Mouse (Mus musculus): ENCODE measurements around the gene Eif2ak1. TPM values are rescaled to one million over a fixed set of nuclear protein-coding genes. Genes with fewer than 3 reads are reported as not detected.
"Not testable (repeated sequence)": the region's sequence is repeated elsewhere in the genome, so short reads cannot be mapped to it uniquely, and the experiment has no call there.

The Eif2ak1 gene
- polyA plus RNA-seq (2012; ENCODE audit: insufficient read depth, insufficient read length, missing spikeins) = 46.6 and 47.6 TPM in 2 replicates

DNA sequence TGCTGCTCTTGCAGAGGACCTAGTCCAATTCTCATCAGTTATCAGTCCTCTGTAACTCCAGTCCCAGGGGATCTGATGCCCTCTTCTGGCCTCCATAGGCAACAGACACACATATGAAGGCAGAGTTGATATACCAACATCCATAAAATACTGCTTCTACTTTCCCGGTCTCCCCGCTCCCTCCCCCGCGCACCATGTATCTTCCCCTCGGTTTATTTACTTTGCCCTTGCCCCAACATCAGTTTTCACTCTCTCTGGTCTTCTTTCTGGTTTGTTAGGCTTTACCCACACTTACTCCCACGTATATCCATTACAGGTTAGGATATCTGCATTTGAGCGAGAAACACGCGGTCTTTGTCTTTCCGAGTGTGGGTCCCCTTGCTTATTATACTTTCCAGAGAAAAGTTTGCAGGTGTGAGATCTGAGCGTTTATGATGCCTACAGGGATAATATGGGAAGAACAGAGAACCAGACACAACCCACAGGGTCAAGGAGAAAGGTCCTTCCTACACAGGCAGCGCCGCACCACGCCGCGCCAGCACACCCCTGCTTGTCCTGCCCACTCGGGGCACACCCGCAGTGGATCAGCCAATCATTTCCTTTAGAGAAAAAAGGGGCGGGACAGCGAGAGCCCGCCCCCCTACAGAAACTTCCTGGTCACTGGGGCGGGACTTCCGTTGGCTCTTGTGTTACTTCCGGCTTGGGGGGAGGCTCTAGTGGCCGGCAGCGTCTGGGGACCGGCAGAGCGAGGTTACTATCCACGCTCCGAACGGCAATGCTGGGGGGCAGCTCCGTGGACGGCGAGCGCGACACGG, at the start of gene Eif2ak1:
Gene Eif2ak1 (plus strand): TSS at position 673 of the 815 bp plus-strand sequence.
- H3K4me3 ChIP-seq (ENCODE audit: insufficient read depth, low read length) = peak within 1 kb of the TSS; percentile 89
- TF ChIP-seq POLR2A (IDR thresholded peaks at IDR 0.05; ENCODE audit: borderline replicate concordance, low read depth, low read length) = no peak; the same call in 1 of the 2 replicates
- no peak for TF ChIP-seq CTCF (IDR thresholded peaks at IDR 0.05; ENCODE audit: low read depth, low read length)
- H3K4me1 ChIP-seq (ENCODE audit: control insufficient read depth, insufficient read depth, low read length) = peaks cover 18% of the 10 kb centered on the region
- peak within 1 kb of the TSS; percentile 39 for H3K27ac ChIP-seq (ENCODE audit: insufficient read depth, low read depth, low read length)

- H3K4me1 ChIP-seq (ENCODE audit: control insufficient read depth, insufficient read depth, low read length) = no peaks in the 10 kb centered on the region
- H3K4me3 ChIP-seq (ENCODE audit: insufficient read depth, low read length) = no peak overlapping the region
- TF ChIP-seq CTCF (IDR thresholded peaks at IDR 0.05; ENCODE audit: low read depth, low read length) (no peak), POLR2A (IDR thresholded peaks at IDR 0.05; ENCODE audit: borderline replicate concordance, low read depth, low read length) (no peak)
- no peak overlapping the region for H3K27ac ChIP-seq (ENCODE audit: insufficient read depth, low read depth, low read length)
These were observed 35.6 kb upstream of the Eif2ak1 start for GRCm38 (mm10) chr5:143781951-143782350.

DNA sequence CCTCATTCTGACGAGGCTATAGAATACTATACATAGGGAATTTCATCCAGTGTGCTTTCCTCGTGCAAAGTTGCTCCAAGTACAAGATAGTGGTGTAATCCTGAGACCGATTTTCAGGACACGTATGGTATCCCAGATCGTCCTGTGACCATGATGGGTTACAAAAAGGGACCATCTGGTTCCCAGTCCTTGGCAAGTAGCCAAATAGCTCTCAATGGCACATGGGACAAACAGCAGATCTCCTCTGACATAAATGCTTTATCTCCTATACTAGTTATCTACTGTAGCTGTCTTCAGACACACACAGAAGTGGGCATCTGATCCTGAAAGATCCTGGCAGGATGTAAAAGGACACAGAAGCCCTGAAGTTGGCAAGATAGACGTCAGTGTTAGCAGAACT, 32.2 kb upstream of the Eif2ak1 start:
- Histone ChIP-seq H3K27ac (ENCODE audit: insufficient read depth, low read depth, low read length) (no peak overlapping the region), H3K4me1 (ENCODE audit: control insufficient read depth, insufficient read depth, low read length) (no peaks in the 10 kb centered on the region), H3K4me3 (ENCODE audit: insufficient read depth, low read length) (no peak overlapping the region)
- TF ChIP-seq CTCF (IDR thresholded peaks at IDR 0.05; ENCODE audit: low read depth, low read length) = no peak
- no peak for TF ChIP-seq POLR2A (IDR thresholded peaks at IDR 0.05; ENCODE audit: borderline replicate concordance, low read depth, low read length)

DNA sequence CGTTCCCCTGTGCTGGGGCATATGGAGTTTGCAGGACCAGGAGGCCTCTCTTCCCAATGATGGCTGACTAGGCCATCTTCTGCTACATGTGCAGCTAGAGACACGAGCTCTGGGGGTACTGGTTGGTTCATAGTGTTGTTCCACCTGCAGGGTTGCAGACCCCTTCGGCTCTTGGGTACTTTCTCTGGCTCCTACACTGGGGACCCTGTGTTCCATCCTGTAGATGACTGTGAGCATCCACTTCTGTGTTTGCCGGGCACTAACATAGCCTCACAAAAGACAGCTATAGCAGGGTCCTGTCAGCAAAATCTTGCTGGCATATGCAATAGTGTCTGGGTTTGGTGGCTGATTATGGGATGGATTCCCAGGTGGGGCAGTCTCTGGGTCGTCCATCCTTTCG, 16.4 kb upstream of the Eif2ak1 start:
- not testable (repeated sequence) for H3K27ac ChIP-seq (ENCODE audit: insufficient read depth, low read depth, low read length); H3K4me1 ChIP-seq (ENCODE audit: control insufficient read depth, insufficient read depth, low read length); H3K4me3 ChIP-seq (ENCODE audit: insufficient read depth, low read length)

DNA sequence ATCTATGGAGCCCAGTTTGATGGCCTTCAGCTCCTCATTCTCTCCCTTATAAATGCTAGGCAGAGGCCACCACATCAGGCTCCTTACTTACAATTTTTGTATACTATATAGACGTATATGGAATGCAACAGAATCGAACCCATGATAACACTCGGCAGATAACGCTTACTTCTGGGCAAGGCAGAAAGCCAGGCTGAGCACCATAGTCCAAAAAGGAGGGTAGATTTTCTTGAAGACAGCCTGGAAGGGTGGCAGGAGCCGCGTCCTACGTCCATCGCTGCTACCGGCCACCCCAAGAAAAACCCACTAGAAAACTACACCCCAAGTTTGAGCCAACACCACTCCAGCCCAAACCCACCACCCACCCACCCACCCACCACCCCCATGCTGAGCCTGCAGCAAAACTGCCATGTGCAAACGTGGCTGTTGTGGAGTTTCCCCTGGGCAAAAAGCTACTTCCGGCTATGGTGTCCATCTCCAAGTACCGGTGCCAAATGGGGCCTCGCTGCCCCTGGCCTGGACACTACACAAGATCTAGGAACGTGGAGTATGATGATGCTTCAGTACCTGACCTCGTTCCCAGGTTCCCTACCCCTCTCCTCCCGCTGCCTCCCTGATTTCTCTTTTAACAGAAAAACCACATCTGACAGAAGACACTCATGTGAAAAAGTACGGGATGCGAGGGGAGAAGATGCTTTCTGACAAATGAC, 13.4 kb upstream of the Eif2ak1 start:
- no peaks in the 10 kb centered on the region for H3K4me1 ChIP-seq (ENCODE audit: control insufficient read depth, insufficient read depth, low read length)
- TF ChIP-seq POLR2A (IDR thresholded peaks at IDR 0.05; ENCODE audit: borderline replicate concordance, low read depth, low read length) = no peak
- no peak for TF ChIP-seq CTCF (IDR thresholded peaks at IDR 0.05; ENCODE audit: low read depth, low read length)
- no peak overlapping the region for H3K27ac ChIP-seq (ENCODE audit: insufficient read depth, low read depth, low read length)
- no peak overlapping the region for H3K4me3 ChIP-seq (ENCODE audit: insufficient read depth, low read length)

- no peak overlapping the region for H3K4me3 ChIP-seq (ENCODE audit: insufficient read depth, low read length)
- no peak overlapping the region for H3K27ac ChIP-seq (ENCODE audit: insufficient read depth, low read depth, low read length)
- TF ChIP-seq CTCF (IDR thresholded peaks at IDR 0.05; ENCODE audit: low read depth, low read length) (no peak), POLR2A (IDR thresholded peaks at IDR 0.05; ENCODE audit: borderline replicate concordance, low read depth, low read length) (no peak)
- H3K4me1 ChIP-seq (ENCODE audit: control insufficient read depth, insufficient read depth, low read length) = no peaks in the 10 kb centered on the region
These were observed 10.3 kb upstream of the Eif2ak1 start for GRCm38 (mm10) chr5:143807268-143807667.

GRCm38 (mm10) chr5:143809421-143810090, 8.0 kb upstream of the Eif2ak1 start:
- Histone ChIP-seq H3K4me3 (ENCODE audit: insufficient read depth, low read length) (no peak overlapping the region), H3K4me1 (ENCODE audit: control insufficient read depth, insufficient read depth, low read length) (no peaks in the 10 kb centered on the region), H3K27ac (ENCODE audit: insufficient read depth, low read depth, low read length) (no peak overlapping the region)
- TF ChIP-seq CTCF (IDR thresholded peaks at IDR 0.05; ENCODE audit: low read depth, low read length) (no peak), POLR2A (IDR thresholded peaks at IDR 0.05; ENCODE audit: borderline replicate concordance, low read depth, low read length) (no peak)

- H3K4me3 ChIP-seq (ENCODE audit: insufficient read depth, low read length) = no peak overlapping the region
- H3K4me1 ChIP-seq (ENCODE audit: control insufficient read depth, insufficient read depth, low read length) = no peaks in the 10 kb centered on the region
- TF ChIP-seq CTCF (IDR thresholded peaks at IDR 0.05; ENCODE audit: low read depth, low read length) = no peak
- TF ChIP-seq POLR2A (IDR thresholded peaks at IDR 0.05; ENCODE audit: borderline replicate concordance, low read depth, low read length) = no peak
- no peak overlapping the region for H3K27ac ChIP-seq (ENCODE audit: insufficient read depth, low read depth, low read length)
These were observed 5.9 kb upstream of the Eif2ak1 start for GRCm38 (mm10) chr5:143811653-143812052.

DNA sequence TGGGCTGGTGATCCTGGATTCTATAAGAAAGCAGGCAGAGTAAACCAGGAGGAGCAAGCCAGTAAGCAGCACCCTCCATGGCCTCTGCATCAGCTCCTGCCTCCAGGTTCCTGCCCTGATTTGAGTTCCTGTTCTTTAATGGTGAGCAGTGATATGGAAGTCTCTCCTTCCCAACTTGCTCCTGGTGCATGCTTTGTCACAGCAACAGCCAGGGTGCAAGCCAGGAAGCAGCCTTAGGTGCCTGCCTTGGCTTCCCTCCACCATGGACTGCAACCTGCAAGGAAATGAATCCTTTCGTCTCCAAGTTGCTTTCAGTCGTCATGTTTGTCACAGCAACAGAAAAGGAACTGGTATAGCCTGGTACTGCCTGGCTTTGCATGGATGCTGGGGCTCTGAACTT, 3.0 kb upstream of the Eif2ak1 start:
- TF ChIP-seq CTCF (IDR thresholded peaks at IDR 0.05; ENCODE audit: low read depth, low read length) (no peak), POLR2A (IDR thresholded peaks at IDR 0.05; ENCODE audit: borderline replicate concordance, low read depth, low read length) (no peak)
- Histone ChIP-seq H3K4me3 (ENCODE audit: insufficient read depth, low read length) (no peak overlapping the region), H3K27ac (ENCODE audit: insufficient read depth, low read depth, low read length) (no peak overlapping the region), H3K4me1 (ENCODE audit: control insufficient read depth, insufficient read depth, low read length) (peaks cover 6% of the 10 kb centered on the region)

GRCm38 (mm10) chr5:143817931-143818311, 333 bp downstream of the Eif2ak1 start:
- no peak for TF ChIP-seq CTCF (IDR thresholded peaks at IDR 0.05; ENCODE audit: low read depth, low read length)
- TF ChIP-seq POLR2A (IDR thresholded peaks at IDR 0.05; ENCODE audit: borderline replicate concordance, low read depth, low read length) = no peak
- Histone ChIP-seq H3K27ac (ENCODE audit: insufficient read depth, low read depth, low read length) (peak overlapping the region; percentile 39), H3K4me1 (ENCODE audit: control insufficient read depth, insufficient read depth, low read length) (peaks cover 18% of the 10 kb centered on the region), H3K4me3 (ENCODE audit: insufficient read depth, low read length) (peak overlapping the region; percentile 89)
